Mouse (Mus musculus) G1E (cell line): ENCODE data around the gene Uimc1. TPM values are rescaled to one million over a fixed set of nuclear protein-coding genes. Genes with fewer than 3 reads are reported as not detected.

Experiments used
- ATAC-seq: 2 replicates; pipeline ENCODE4 v1.8.0; 2016; ENCODE audit warnings: mild to moderate bottlenecking; ENCODE audit not compliant: insufficient number of reproducible peaks, poor library complexity, low FRiP score, severe bottlenecking; ENCODE audit errors: extremely low read depth
- DNase-seq: peaks from one replicate; pipeline ENCODE4 v3.0.0; 2012; ENCODE audit warnings: low spot score
- H3K27me3 ChIP-seq: 2 replicates; pipeline ENCODE4 v1.6.1; 2012; ENCODE audit warnings: mild to moderate bottlenecking, low read length, inconsistent platforms; ENCODE audit not compliant: insufficient read depth
- H3K36me3 ChIP-seq: replicated peaks from 2 replicates; pipeline ENCODE3; 2012; ENCODE audit warnings: mild to moderate bottlenecking, inconsistent platforms
- H3K4me1 ChIP-seq: 2 replicates; pipeline ENCODE4 v1.6.1; 2012; ENCODE audit warnings: low read depth, low read length, inconsistent platforms, mixed read lengths; ENCODE audit not compliant: insufficient read depth
- H3K4me3 ChIP-seq: 2 replicates; pipeline ENCODE4 v1.5.1; 2012; ENCODE audit warnings: low read depth, mild to moderate bottlenecking, inconsistent platforms, low read length, moderate library complexity, mixed read lengths
- H3K9me3 ChIP-seq: replicated peaks from 2 replicates; pipeline ENCODE4 v1.6.1; 2012; ENCODE audit warnings: inconsistent platforms
- CTCF ChIP-seq: IDR thresholded peaks from 2 replicates; pipeline ENCODE4 v1.5.1; 2012; ENCODE audit warnings: low read depth, low read length, inconsistent platforms, mixed read lengths
- GATA1 ChIP-seq: IDR thresholded peaks from 2 replicates; pipeline ENCODE4 v1.6.1; 2012; ENCODE audit warnings: borderline replicate concordance, low read length, inconsistent platforms, mixed read lengths
- GATA2 ChIP-seq: IDR thresholded peaks from 2 replicates; pipeline ENCODE4 v1.6.1; 2012; ENCODE audit warnings: low read depth, low read length, inconsistent platforms, borderline replicate concordance
- POLR2AphosphoS5 ChIP-seq: IDR thresholded peaks from 2 replicates; pipeline ENCODE4 v1.6.1; 2012; ENCODE audit warnings: low read depth, low read length, inconsistent platforms; ENCODE audit not compliant: insufficient replicate concordance
- TAL1 ChIP-seq: conservative IDR thresholded peaks from 2 replicates; pipeline ENCODE4 v1.6.1; 2012; ENCODE audit warnings: low read depth, low read length, inconsistent platforms, mixed read lengths
- polyA plus RNA-seq: library from polyadenylated mRNA; stranded (reverse); fragments of >175 nt; gene quantifications from 2 replicates; pipeline ENCODE4 v1.2.3, GENCODE M21; 2012
- total RNA-seq, 2 experiments: library from RNA; stranded (forward) in 1 of 2; stranded (reverse) in 1 of 2; fragments of 200-1000 nt in 1 of 2; fragments of >200 nt in 1 of 2; fragmentation: Nextera tagmentation in 1 of 2; gene quantifications; 2 replicates each; pipeline ENCODE4 v1.2.3; 2014 to 2017

The Uimc1 gene
- total and polyA plus RNA-seq, 3 experiments: 7.8 to 55.0 (median 52.4) TPM

GRCm38 (mm10) chr13:55021194-55021779 is 78.8 kb downstream of the Uimc1 start, which contains the start of gene Hk3:
Gene Hk3, minus strand, starts transcription at chr13:55021385.
- H3K9me3 ChIP-seq: no peaks in the 10 kb centered on the region
- H3K36me3 ChIP-seq: peaks cover 2% of the 10 kb centered on the region
- ATAC-seq (no peak), DNase-seq (no peak)
- peaks cover 2% of the 10 kb centered on the region; the same call in 1 of the 2 replicates for H3K27me3 ChIP-seq
- H3K4me1 ChIP-seq: 0 out of 2 replicates have a peak, but pooled peaks cover 7% of the 10 kb centered on the region
- no peak within 1 kb of the TSS for H3K4me3 ChIP-seq
- TF ChIP-seq GATA1 (no peak), CTCF (no peak), GATA2 (no peak), TAL1 (no peak), POLR2AphosphoS5 (no peak)

- H3K4me3 ChIP-seq: no peak overlapping the region
- no peaks in the 10 kb centered on the region for H3K36me3 ChIP-seq
- DNase-seq (no peak), ATAC-seq (no peak)
- 0 out of 2 replicates have a peak, but pooled peaks cover 7% of the 10 kb centered on the region for H3K4me1 ChIP-seq
- H3K27me3 ChIP-seq: peaks cover 4% of the 10 kb centered on the region
- no peaks in the 10 kb centered on the region for H3K9me3 ChIP-seq
- no peak for TF ChIP-seq POLR2AphosphoS5
- no peak for TF ChIP-seq TAL1
- no peak for TF ChIP-seq CTCF
- no peak for TF ChIP-seq GATA2
- no peak for TF ChIP-seq GATA1
Observed at GRCm38 (mm10) chr13:55020051-55020450, 80.0 kb downstream of the Uimc1 start.

- DNase-seq: no peak
- Histone ChIP-seq H3K4me1 (0 out of 2 replicates have a peak, but pooled peaks cover 7% of the 10 kb centered on the region), H3K9me3 (no peaks in the 10 kb centered on the region), H3K4me3 (no peak overlapping the region), H3K36me3 (no peaks in the 10 kb centered on the region), H3K27me3 (peaks cover 8% of the 10 kb centered on the region)
- TF ChIP-seq GATA2: no peak
- TF ChIP-seq TAL1: no peak
- no peak for TF ChIP-seq CTCF
- TF ChIP-seq GATA1: no peak
- TF ChIP-seq POLR2AphosphoS5: no peak
- ATAC-seq: no peak
Observed at GRCm38 (mm10) chr13:55019181-55019580, 80.9 kb downstream of the Uimc1 start.

GRCm38 (mm10) chr13:55018700-55019099 is 81.4 kb downstream of the Uimc1 start:
- H3K9me3 ChIP-seq: no peaks in the 10 kb centered on the region
- DNase-seq (no peak), ATAC-seq (no peak)
- peaks cover 8% of the 10 kb centered on the region for H3K27me3 ChIP-seq
- H3K4me1 ChIP-seq: 0 out of 2 replicates have a peak, but pooled peaks cover 7% of the 10 kb centered on the region
- H3K36me3 ChIP-seq: no peaks in the 10 kb centered on the region
- no peak overlapping the region for H3K4me3 ChIP-seq
- TF ChIP-seq CTCF (no peak), GATA2 (no peak), GATA1 (no peak), POLR2AphosphoS5 (no peak), TAL1 (no peak)

- Histone ChIP-seq H3K36me3 (no peaks in the 10 kb centered on the region), H3K27me3 (peaks cover 12% of the 10 kb centered on the region), H3K4me3 (no peak overlapping the region), H3K4me1 (0 out of 2 replicates have a peak, but pooled peaks cover 6% of the 10 kb centered on the region), H3K9me3 (no peaks in the 10 kb centered on the region)
- no peak for ATAC-seq
- TF ChIP-seq GATA2: no peak
- no peak for TF ChIP-seq CTCF
- TF ChIP-seq TAL1: no peak
- no peak for TF ChIP-seq GATA1
- no peak for TF ChIP-seq POLR2AphosphoS5
- DNase-seq: no peak
Observed at GRCm38 (mm10) chr13:55017898-55018599, 82.1 kb downstream of the Uimc1 start.
